Mouse (Mus musculus) gastrocnemius, postnatal 25 days (tissue): ENCODE results near the gene Olfr11. TPM values are rescaled to one million over a fixed set of nuclear protein-coding genes. Genes with fewer than 3 reads are reported as not detected.

Experiments used
- DNase-seq: peaks from one replicate; pipeline ENCODE4 v3.0.0; 2022
- long read RNA-seq, 2 experiments: library from polyadenylated mRNA; stranded (forward); transcript quantifications; one replicate each; pipeline ENCODE4 v2.0.0; 2021
- total RNA-seq, 2 experiments: library from RNA; stranded (reverse); gene quantifications; 1 replicate in 1 of 2; 2 replicates in 1 of 2; pipeline ENCODE4 v1.2.3; 2021

The Olfr11 gene
- total RNA-seq, result not detected
- long read RNA-seq, experiment 1, result 0 reads
- long read RNA-seq, experiment 2, result 0 reads

GRCm38 (mm10) chr13:21642418-21642817 lies at the start of gene Olfr11:
Gene Olfr11, minus strand, starts transcription at chr13:21642518.
- DNase-seq, result no peak

GRCm38 (mm10) chr13:21677305-21677704 lies 35.0 kb upstream of the Olfr11 start, which contains the start of gene Olfr1360:
Gene Olfr1360, minus strand, starts transcription at chr13:21677405.
- no peak for DNase-seq

GRCm38 (mm10) chr13:21663286-21663685 lies 21.0 kb upstream of the Olfr11 start, which contains the start of gene Olfr1361:
Gene Olfr1361, minus strand, starts transcription at chr13:21663386.
- no peak for DNase-seq

- DNase-seq, result no peak
Observed at GRCm38 (mm10) chr13:21613922-21614321, 28.4 kb downstream of the Olfr11 start, which contains the start of gene Olfr1362. Gene Olfr1362, minus strand, starts transcription at chr13:21614022.

- DNase-seq, result no peak
Observed at GRCm38 (mm10) chr13:21591618-21592017, 50.7 kb downstream of the Olfr11 start.

Other genes starting within 250 kb of the Olfr11 start
- 10 to 100 TPM; 15.9 to 16.8 TPM for gene Zkscan3, start 239.8 kb downstream of the Olfr11 start, total RNA-seq
- under 1 TPM; 0.15 to 0.27 TPM for gene Pgbd1, start 201.5 kb downstream of the Olfr11 start, total RNA-seq
- gene Zscan26, start 188.8 kb downstream of the Olfr11 start, total RNA-seq, result 10 to 100 TPM; 10.2 to 10.3 TPM
- gene Nkapl, start 174.0 kb downstream of the Olfr11 start, total RNA-seq, result under 1 TPM in 1 of 2 experiments, not detected in 1; 0.18 TPM
- gene Zkscan4, start 163.6 kb downstream of the Olfr11 start, total RNA-seq, result under 1 TPM; 0.41 to 0.59 TPM
- gene Gm10065, start 163.1 kb downstream of the Olfr11 start, total RNA-seq, result not detected
- 10 to 100 TPM; 20.2 to 21.5 TPM for gene AK157302, start 147.3 kb downstream of the Olfr11 start, total RNA-seq
- gene Gm11273, start 141.1 kb downstream of the Olfr11 start, total RNA-seq, result 100 to 1,000 TPM; 119 to 147 TPM
- gene Zkscan8, start 111.4 kb downstream of the Olfr11 start, total RNA-seq, result 1 to 10 TPM; 3.8 to 5.4 TPM
- not detected for gene Olfr1366, start 99.7 kb downstream of the Olfr11 start, total RNA-seq
- not detected for gene Olfr1535, start 82.6 kb downstream of the Olfr11 start, total RNA-seq
- not detected for gene Olfr1364, start 60.8 kb downstream of the Olfr11 start, total RNA-seq
- gene Olfr1362, start 28.5 kb downstream of the Olfr11 start, total RNA-seq, result not detected
- gene Olfr1361, start 20.9 kb upstream of the Olfr11 start, total RNA-seq, result not detected
- gene Olfr1360, start 34.9 kb upstream of the Olfr11 start, total RNA-seq, result not detected
- not detected for gene Olfr1359, start 55.6 kb upstream of the Olfr11 start, total RNA-seq
- gene Hist1h2bl, start 73.6 kb upstream of the Olfr11 start, total RNA-seq, result 10 to 100 TPM; 15.1 to 26.3 TPM
- 10 to 100 TPM in 1 of 2 experiments, 1 to 10 TPM in 1; 4.4 to 21.0 TPM for gene Hist1h2ai, start 73.9 kb upstream of the Olfr11 start, total RNA-seq
- gene Hist1h3h, start 75.1 kb upstream of the Olfr11 start, total RNA-seq, result 10 to 100 TPM; 10.1 to 40.0 TPM
- 1 to 10 TPM; 1.1 to 5.1 TPM for gene Hist1h2bm, start 79.5 kb upstream of the Olfr11 start, total RNA-seq
- gene Hist1h4j, start 92.5 kb upstream of the Olfr11 start, total RNA-seq, result 1 to 10 TPM; 1.2 to 4.0 TPM
- 10 to 100 TPM; 31.9 to 37.5 TPM for gene Hist1h4k, start 108.0 kb upstream of the Olfr11 start, total RNA-seq
- 1 to 10 TPM; 2.7 to 6.4 TPM for gene Hist1h2ak, start 111.3 kb upstream of the Olfr11 start, total RNA-seq
- 1 to 10 TPM; 5.1 to 9.0 TPM for gene Hist1h2bn, start 111.6 kb upstream of the Olfr11 start, total RNA-seq
- gene Hist1h1b, start 138.1 kb upstream of the Olfr11 start, total RNA-seq, result 1 to 10 TPM; 3.9 to 9.2 TPM
- 10 to 100 TPM; 20.0 to 23.8 TPM for gene Hist1h3i, start 140.9 kb upstream of the Olfr11 start, total RNA-seq
- gene Hist1h2an, start 144.7 kb upstream of the Olfr11 start, total RNA-seq, result 1 to 10 TPM; 1.0 to 2.4 TPM
- 1 to 10 TPM; 5.3 to 6.0 TPM for gene Hist1h2bp, start 144.9 kb upstream of the Olfr11 start, total RNA-seq
- gene Hist1h2bq, start 167.7 kb upstream of the Olfr11 start, total RNA-seq, result 10 to 100 TPM; 18.0 to 21.3 TPM
- gene Hist1h2ao, start 167.9 kb upstream of the Olfr11 start, total RNA-seq, result 10 to 100 TPM in 1 of 2 experiments, not detected in 1; 24.7 TPM
- gene Hist1h4m, start 169.2 kb upstream of the Olfr11 start, total RNA-seq, result 10 to 100 TPM; 49.0 to 65.1 TPM
- gene Hist1h4n, start 189.7 kb upstream of the Olfr11 start, total RNA-seq, result 10 to 100 TPM; 14.1 to 20.2 TPM
- 10 to 100 TPM in 1 of 2 experiments, not detected in 1; 17.0 TPM for gene Hist1h2ap, start 191.0 kb upstream of the Olfr11 start, total RNA-seq
- gene Hist1h2br, start 191.2 kb upstream of the Olfr11 start, total RNA-seq, result 10 to 100 TPM; 17.7 to 21.3 TPM